Mouse (Mus musculus) G1E (cell line): ENCODE results near the gene Sema5a. TPM values are rescaled to one million over a fixed set of nuclear protein-coding genes. Genes with fewer than 3 reads are reported as not detected.

Source experiments
- ATAC-seq: 2 replicates; pipeline ENCODE4 v1.8.0; 2016; ENCODE audit warnings: mild to moderate bottlenecking; ENCODE audit not compliant: insufficient number of reproducible peaks, poor library complexity, low FRiP score, severe bottlenecking; ENCODE audit errors: extremely low read depth
- DNase-seq: peaks from one replicate; pipeline ENCODE4 v3.0.0; 2012; ENCODE audit warnings: low spot score
- H3K27me3 ChIP-seq: 2 replicates; pipeline ENCODE4 v1.6.1; 2012; ENCODE audit warnings: mild to moderate bottlenecking, low read length, inconsistent platforms; ENCODE audit not compliant: insufficient read depth
- H3K36me3 ChIP-seq: replicated peaks from 2 replicates; pipeline ENCODE3; 2012; ENCODE audit warnings: mild to moderate bottlenecking, inconsistent platforms
- H3K4me1 ChIP-seq: 2 replicates; pipeline ENCODE4 v1.6.1; 2012; ENCODE audit warnings: low read depth, low read length, inconsistent platforms, mixed read lengths; ENCODE audit not compliant: insufficient read depth
- H3K4me3 ChIP-seq: 2 replicates; pipeline ENCODE4 v1.5.1; 2012; ENCODE audit warnings: low read depth, mild to moderate bottlenecking, inconsistent platforms, low read length, moderate library complexity, mixed read lengths
- H3K9me3 ChIP-seq: replicated peaks from 2 replicates; pipeline ENCODE4 v1.6.1; 2012; ENCODE audit warnings: inconsistent platforms
- CTCF ChIP-seq: IDR thresholded peaks from 2 replicates; pipeline ENCODE4 v1.5.1; 2012; ENCODE audit warnings: low read depth, low read length, inconsistent platforms, mixed read lengths
- GATA1 ChIP-seq: IDR thresholded peaks from 2 replicates; pipeline ENCODE4 v1.6.1; 2012; ENCODE audit warnings: borderline replicate concordance, low read length, inconsistent platforms, mixed read lengths
- GATA2 ChIP-seq: IDR thresholded peaks from 2 replicates; pipeline ENCODE4 v1.6.1; 2012; ENCODE audit warnings: low read depth, low read length, inconsistent platforms, borderline replicate concordance
- POLR2AphosphoS5 ChIP-seq: IDR thresholded peaks from 2 replicates; pipeline ENCODE4 v1.6.1; 2012; ENCODE audit warnings: low read depth, low read length, inconsistent platforms; ENCODE audit not compliant: insufficient replicate concordance
- TAL1 ChIP-seq: conservative IDR thresholded peaks from 2 replicates; pipeline ENCODE4 v1.6.1; 2012; ENCODE audit warnings: low read depth, low read length, inconsistent platforms, mixed read lengths
- polyA plus RNA-seq: library from polyadenylated mRNA; stranded (reverse); fragments of >175 nt; gene quantifications from 2 replicates; pipeline ENCODE4 v1.2.3, GENCODE M21; 2012
- total RNA-seq, 2 experiments: library from RNA; stranded (forward) in 1 of 2; stranded (reverse) in 1 of 2; fragments of 200-1000 nt in 1 of 2; fragments of >200 nt in 1 of 2; fragmentation: Nextera tagmentation in 1 of 2; gene quantifications; 2 replicates each; pipeline ENCODE4 v1.2.3; 2014 to 2017

The Sema5a gene
- total and polyA plus RNA-seq, 3 experiments = 0.33 TPM; not detected in 2

DNA sequence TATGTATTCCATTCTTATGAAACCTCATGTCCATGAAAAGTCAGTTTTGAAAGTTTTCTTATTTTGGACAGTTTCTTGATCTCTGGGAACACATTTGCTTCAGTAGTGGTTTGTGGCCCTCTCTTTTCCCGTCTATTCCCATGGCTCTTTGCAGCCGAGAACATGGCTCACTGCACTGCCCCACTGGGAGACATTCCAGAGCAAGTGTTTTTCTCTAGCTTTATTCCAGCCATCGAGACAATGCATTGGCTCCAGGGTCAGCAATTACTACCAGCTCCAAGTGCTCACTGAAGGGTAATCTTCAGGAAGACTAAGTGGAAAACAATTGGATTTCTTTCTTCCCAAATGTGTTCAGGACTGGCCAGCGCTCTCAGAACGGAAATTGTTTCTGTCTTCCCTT lies 94.8 kb downstream of the Sema5a start:
- Histone ChIP-seq H3K4me1 (no peaks in the 10 kb centered on the region), H3K36me3 (no peaks in the 10 kb centered on the region)
- ATAC-seq = no peak

DNA sequence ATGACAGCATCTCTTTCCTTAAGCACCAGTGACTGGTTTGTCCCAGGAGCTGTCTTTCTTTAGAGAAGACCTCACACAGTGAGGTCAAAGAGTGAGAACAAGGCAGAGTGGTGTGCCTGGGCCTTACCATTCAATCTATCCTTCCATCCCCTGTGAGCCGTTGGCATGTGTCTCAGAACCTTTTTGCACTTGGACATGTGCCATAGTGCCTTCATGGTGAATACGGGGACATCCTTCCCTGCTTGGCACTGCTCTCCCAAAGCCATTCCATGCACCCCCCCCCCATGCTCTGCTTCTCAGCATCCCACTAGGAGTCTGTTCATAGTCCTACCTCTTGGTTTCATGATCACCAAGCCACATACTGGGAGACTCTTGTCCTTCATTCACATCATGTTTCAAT lies 96.8 kb downstream of the Sema5a start:
- Histone ChIP-seq H3K27me3 (no peaks in the 10 kb centered on the region), H3K4me1 (no peaks in the 10 kb centered on the region), H3K4me3 (no peak overlapping the region), H3K36me3 (no peaks in the 10 kb centered on the region), H3K9me3 (no peaks in the 10 kb centered on the region)
- DNase-seq (no peak), ATAC-seq (no peak)
- TF ChIP-seq GATA1 (no peak), GATA2 (no peak), CTCF (no peak), POLR2AphosphoS5 (no peak), TAL1 (no peak)

More for the DNA sequence above, 94.8 kb downstream of the Sema5a start:
- H3K9me3 ChIP-seq = no peaks in the 10 kb centered on the region
- TF ChIP-seq CTCF = no peak
- no peak for TF ChIP-seq TAL1
- TF ChIP-seq GATA2 = no peak
- no peak for TF ChIP-seq GATA1
- no peak for TF ChIP-seq POLR2AphosphoS5
- H3K27me3 ChIP-seq = no peaks in the 10 kb centered on the region
- no peak for DNase-seq
- H3K4me3 ChIP-seq = no peak overlapping the region

DNA sequence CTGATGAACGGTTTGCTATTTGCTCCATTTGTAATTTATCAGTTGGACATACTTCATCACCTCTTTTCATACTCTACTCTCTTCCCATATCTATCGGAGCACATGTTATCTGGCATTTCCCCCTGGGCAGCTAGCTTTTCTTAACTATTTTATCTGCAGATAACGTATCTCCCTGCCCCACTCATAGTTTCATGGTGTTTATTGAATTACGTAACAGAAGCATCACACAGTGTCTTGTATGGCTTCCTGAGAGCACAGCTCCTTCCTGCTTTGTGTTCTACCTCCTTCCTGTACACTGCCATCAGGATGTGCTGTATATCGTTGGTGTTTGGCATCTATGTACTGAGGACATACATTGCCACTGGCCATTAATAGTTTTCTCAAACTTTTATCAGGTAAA lies 98.9 kb downstream of the Sema5a start:
- Histone ChIP-seq H3K4me1 (no peaks in the 10 kb centered on the region), H3K9me3 (no peaks in the 10 kb centered on the region), H3K27me3 (no peaks in the 10 kb centered on the region), H3K36me3 (no peaks in the 10 kb centered on the region), H3K4me3 (no peak overlapping the region)
- TF ChIP-seq GATA2 (no peak), CTCF (no peak), GATA1 (no peak), POLR2AphosphoS5 (no peak), TAL1 (no peak)
- DNase-seq = no peak
- no peak for ATAC-seq

DNA sequence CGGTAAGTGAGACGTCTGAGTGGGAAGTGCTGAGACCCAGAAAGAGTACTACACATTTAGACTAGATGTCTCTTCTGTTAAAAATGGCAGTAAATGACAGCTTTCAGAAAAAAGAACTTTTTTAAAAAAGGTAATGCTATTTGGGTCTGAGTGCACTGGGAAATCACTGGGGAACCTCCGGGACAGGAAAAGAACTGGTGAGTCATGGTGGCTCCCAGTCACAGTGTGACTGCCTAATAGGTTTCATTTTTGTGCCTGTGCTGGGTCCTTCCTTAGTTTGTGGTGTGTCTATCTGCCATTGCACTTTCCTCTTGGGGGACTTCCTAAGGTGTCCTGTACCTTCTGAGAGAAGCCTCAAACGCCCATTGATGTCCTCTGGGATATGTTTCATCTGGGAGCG lies 102.7 kb downstream of the Sema5a start:
- no peak for ATAC-seq
- no peak for DNase-seq
- Histone ChIP-seq H3K36me3 (no peaks in the 10 kb centered on the region), H3K4me3 (no peak overlapping the region), H3K4me1 (no peaks in the 10 kb centered on the region), H3K27me3 (no peaks in the 10 kb centered on the region), H3K9me3 (no peaks in the 10 kb centered on the region)
- TF ChIP-seq GATA1 (no peak), GATA2 (no peak), POLR2AphosphoS5 (no peak), TAL1 (no peak), CTCF (no peak)

DNA sequence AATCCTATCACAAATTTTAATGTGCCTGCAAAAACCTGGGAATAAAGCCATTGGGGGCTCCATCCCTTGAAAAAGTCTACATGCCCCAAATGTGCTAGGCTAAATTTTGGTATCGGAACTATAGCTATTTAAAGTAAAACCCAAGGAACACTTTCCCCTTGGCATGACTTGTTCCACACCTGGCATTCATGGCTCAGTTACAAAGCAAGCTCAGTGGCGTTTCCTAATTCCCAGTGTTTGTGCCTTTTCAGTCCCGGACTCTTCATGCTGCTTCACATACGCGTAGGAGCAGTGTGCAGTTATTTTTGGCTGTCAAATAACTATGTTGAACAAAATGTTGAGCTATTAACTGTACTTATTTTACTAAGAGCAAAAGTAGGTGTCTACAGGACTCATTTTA lies 104.7 kb downstream of the Sema5a start:
- Histone ChIP-seq H3K9me3 (no peaks in the 10 kb centered on the region), H3K4me1 (no peaks in the 10 kb centered on the region), H3K27me3 (no peaks in the 10 kb centered on the region), H3K36me3 (no peaks in the 10 kb centered on the region), H3K4me3 (no peak overlapping the region)
- no peak for TF ChIP-seq GATA2
- no peak for TF ChIP-seq TAL1
- TF ChIP-seq POLR2AphosphoS5 = no peak
- DNase-seq (no peak), ATAC-seq (no peak)

DNA sequence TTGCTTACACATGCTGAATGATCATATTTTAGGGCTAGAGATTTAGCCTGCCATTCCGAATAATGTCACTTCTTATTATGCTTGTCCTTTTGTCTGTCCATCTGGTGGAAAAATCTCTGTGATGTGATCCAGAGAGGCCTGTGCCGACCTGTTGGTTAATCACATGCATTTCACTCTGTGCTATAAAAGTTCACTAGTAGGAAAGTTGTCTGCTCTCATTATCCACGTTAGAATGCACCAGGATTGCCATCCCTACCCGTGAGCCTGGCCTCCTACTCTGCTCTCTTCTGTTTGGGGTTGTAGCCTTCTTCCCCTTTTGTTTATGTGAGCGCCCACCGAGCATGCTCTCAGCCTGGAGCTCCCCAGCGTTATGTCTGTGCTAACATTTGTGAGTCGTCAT lies 108.4 kb downstream of the Sema5a start:
- ATAC-seq (no peak), DNase-seq (no peak)
- TF ChIP-seq TAL1 = no peak
- no peak for TF ChIP-seq CTCF
- no peak for TF ChIP-seq GATA1
- TF ChIP-seq GATA2 = no peak
- no peak for TF ChIP-seq POLR2AphosphoS5
- Histone ChIP-seq H3K9me3 (no peaks in the 10 kb centered on the region), H3K4me1 (no peaks in the 10 kb centered on the region), H3K27me3 (no peaks in the 10 kb centered on the region), H3K4me3 (no peak overlapping the region), H3K36me3 (no peaks in the 10 kb centered on the region)

DNA sequence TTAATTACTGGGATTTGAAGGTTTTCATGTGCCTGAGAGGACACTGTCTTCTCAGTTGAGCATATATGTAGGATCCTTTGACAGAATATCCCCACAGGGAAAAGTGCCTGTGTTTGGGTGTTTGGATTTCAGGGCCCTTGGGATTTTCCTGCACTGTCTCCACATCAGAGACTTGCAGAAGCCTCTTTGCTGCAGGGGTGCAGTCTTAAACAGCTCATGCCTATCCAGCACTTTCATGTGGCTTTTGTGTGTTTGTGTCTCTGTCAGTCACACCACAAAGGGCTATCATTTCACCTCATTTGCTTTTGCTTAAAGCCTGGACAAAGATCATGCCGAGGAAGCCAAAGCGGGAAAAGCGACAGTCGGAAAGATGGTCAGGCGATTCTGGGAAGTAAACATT lies 108.9 kb downstream of the Sema5a start:
- DNase-seq = no peak
- Histone ChIP-seq H3K27me3 (no peaks in the 10 kb centered on the region), H3K36me3 (no peaks in the 10 kb centered on the region), H3K9me3 (no peaks in the 10 kb centered on the region), H3K4me3 (no peak overlapping the region), H3K4me1 (no peaks in the 10 kb centered on the region)
- no peak for TF ChIP-seq TAL1
- no peak for TF ChIP-seq GATA2
- no peak for TF ChIP-seq CTCF
- TF ChIP-seq GATA1 = no peak
- TF ChIP-seq POLR2AphosphoS5 = no peak
- ATAC-seq = no peak
